Mouse (Mus musculus) telencephalon, adult 2 months (tissue): Measurements from ENCODE around the gene Atp13a1.
A peak's percentile ranks its signal among the peaks of the same experiment; 100 is the strongest.

Experiments used
- DNase-seq: peaks from one replicate; pipeline ENCODE4 v3.0.0-alpha.2; 2011; ENCODE audit warnings: low read depth, low spot score

The Atp13a1 gene

GRCm38 (mm10) chr8:69799946-69800345, 9.0 kb downstream of the Atp13a1 start:
- DNase-seq = no peak

GRCm38 (mm10) chr8:69801796-69802195, 10.8 kb downstream of the Atp13a1 start:
- no peak for DNase-seq

- no peak for DNase-seq
These were observed 11.3 kb downstream of the Atp13a1 start for GRCm38 (mm10) chr8:69802216-69802615.

- DNase-seq = no peak
These were observed 12.4 kb downstream of the Atp13a1 start for GRCm38 (mm10) chr8:69803366-69803765.

- no peak for DNase-seq
These were observed 13.6 kb downstream of the Atp13a1 start for GRCm38 (mm10) chr8:69804537-69804936.

- DNase-seq = no peak
These were observed 14.1 kb downstream of the Atp13a1 start for GRCm38 (mm10) chr8:69805086-69805485.

GRCm38 (mm10) chr8:69805491-69805890, 14.5 kb downstream of the Atp13a1 start:
- DNase-seq = no peak

GRCm38 (mm10) chr8:69807236-69807635, 16.3 kb downstream of the Atp13a1 start:
- no peak for DNase-seq

GRCm38 (mm10) chr8:69808094-69808863, 17.3 kb downstream of the Atp13a1 start, which contains the start of gene Gmip:
Gene Gmip, plus strand, starts transcription at chr8:69808679.
- DNase-seq = no peak

GRCm38 (mm10) chr8:69808864-69809403, 18.0 kb downstream of the Atp13a1 start:
- DNase-seq = no peak

GRCm38 (mm10) chr8:69809820-69810219, 18.9 kb downstream of the Atp13a1 start:
- DNase-seq = no peak

- DNase-seq = no peak
These were observed 23.9 kb downstream of the Atp13a1 start for GRCm38 (mm10) chr8:69814881-69815280.

- DNase-seq = no peak
These were observed 24.4 kb downstream of the Atp13a1 start for GRCm38 (mm10) chr8:69815396-69815795.

GRCm38 (mm10) chr8:69820466-69820865, 29.5 kb downstream of the Atp13a1 start:
- no peak for DNase-seq

- DNase-seq = no peak
These were observed 31.0 kb downstream of the Atp13a1 start for GRCm38 (mm10) chr8:69821971-69822385.

GRCm38 (mm10) chr8:69822386-69823191, 31.6 kb downstream of the Atp13a1 start, which contains the start of gene Lpar2:
Gene Lpar2, plus strand, starts transcription at chr8:69822429.
- no peak for DNase-seq

GRCm38 (mm10) chr8:69826371-69826770, 35.4 kb downstream of the Atp13a1 start:
- DNase-seq = no peak

- DNase-seq = peak; percentile 99
These were observed 41.4 kb downstream of the Atp13a1 start, which contains the start of gene Pbx4 for GRCm38 (mm10) chr8:69832298-69832853. Gene Pbx4, plus strand, starts transcription at chr8:69832491.

GRCm38 (mm10) chr8:69837057-69837682, 46.2 kb downstream of the Atp13a1 start:
- no peak for DNase-seq

- DNase-seq = no peak
These were observed 56.5 kb downstream of the Atp13a1 start for GRCm38 (mm10) chr8:69847167-69848065.
